Mouse (Mus musculus): ENCODE measurements around the gene Ppp1r14c.
"Not testable (repeated sequence)": the region's sequence is repeated elsewhere in the genome, so short reads cannot be mapped to it uniquely, and the experiment has no call there.

Gene Ppp1r14c

DNA sequence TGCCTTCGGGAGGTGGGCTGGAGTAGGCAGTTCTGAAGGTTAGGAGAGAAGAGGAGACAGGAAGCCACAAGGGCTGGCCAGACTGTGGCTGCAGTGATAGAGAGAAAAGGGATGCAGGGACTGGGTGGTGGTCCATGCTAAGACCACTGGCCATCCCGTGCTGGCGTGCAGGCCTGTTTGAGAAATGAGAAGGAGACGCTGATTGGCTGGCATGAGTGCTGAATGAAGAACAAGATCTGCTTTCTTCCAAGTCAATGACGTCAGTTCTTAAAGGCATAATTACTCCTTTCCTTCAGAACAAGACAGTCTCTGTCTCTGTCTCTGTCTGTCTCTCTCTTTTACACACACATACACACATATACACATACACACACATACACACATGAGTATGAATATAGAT, 36.4 kb downstream of the Ppp1r14c start:
- ATAC-seq (ENCODE audit: low TSS enrichment) = peak; percentile 53

GRCm38 (mm10) chr10:3403416-3404137, 37.7 kb downstream of the Ppp1r14c start:
- ATAC-seq (ENCODE audit: low TSS enrichment) = no peak

- no peak for ATAC-seq (ENCODE audit: low TSS enrichment)
Measured at GRCm38 (mm10) chr10:3404362-3404761, 38.5 kb downstream of the Ppp1r14c start.

- ATAC-seq (ENCODE audit: low TSS enrichment) = no peak
Measured at GRCm38 (mm10) chr10:3406280-3406679, 40.4 kb downstream of the Ppp1r14c start.

GRCm38 (mm10) chr10:3408036-3408661, 42.3 kb downstream of the Ppp1r14c start:
- ATAC-seq (ENCODE audit: low TSS enrichment) = no peak

- no peak for ATAC-seq (ENCODE audit: low TSS enrichment)
Measured at GRCm38 (mm10) chr10:3408699-3409098, 42.8 kb downstream of the Ppp1r14c start.

GRCm38 (mm10) chr10:3411222-3411621, 45.4 kb downstream of the Ppp1r14c start:
- ATAC-seq (ENCODE audit: low TSS enrichment) = no peak

DNA sequence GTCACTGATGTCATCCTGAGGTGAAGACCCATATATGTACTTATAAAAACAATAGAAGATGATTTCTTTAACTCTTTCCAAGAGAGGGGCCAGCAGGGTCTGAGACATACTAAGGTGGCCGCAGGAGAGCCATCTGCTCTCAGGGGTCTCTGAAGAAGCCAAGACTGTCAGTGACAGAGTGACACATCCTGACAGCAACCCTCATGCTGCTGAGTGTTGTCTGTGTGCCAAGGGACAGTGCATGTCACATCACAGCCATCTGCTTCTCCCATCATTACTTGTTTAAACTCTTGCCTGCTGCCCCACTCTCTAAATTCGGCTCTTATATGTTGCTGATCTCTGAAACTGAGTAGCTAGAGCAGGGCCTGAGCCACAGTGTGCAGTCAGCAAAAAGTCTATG, 45.8 kb downstream of the Ppp1r14c start:
- ATAC-seq (ENCODE audit: low TSS enrichment) = no peak

- no peak for ATAC-seq (ENCODE audit: low TSS enrichment)
Measured at GRCm38 (mm10) chr10:3414813-3415212, 49.0 kb downstream of the Ppp1r14c start.

- ATAC-seq (ENCODE audit: low TSS enrichment) = peak; percentile 57; the same call in 1 of the 2 replicates
Measured at GRCm38 (mm10) chr10:3416565-3416964, 50.7 kb downstream of the Ppp1r14c start.

DNA sequence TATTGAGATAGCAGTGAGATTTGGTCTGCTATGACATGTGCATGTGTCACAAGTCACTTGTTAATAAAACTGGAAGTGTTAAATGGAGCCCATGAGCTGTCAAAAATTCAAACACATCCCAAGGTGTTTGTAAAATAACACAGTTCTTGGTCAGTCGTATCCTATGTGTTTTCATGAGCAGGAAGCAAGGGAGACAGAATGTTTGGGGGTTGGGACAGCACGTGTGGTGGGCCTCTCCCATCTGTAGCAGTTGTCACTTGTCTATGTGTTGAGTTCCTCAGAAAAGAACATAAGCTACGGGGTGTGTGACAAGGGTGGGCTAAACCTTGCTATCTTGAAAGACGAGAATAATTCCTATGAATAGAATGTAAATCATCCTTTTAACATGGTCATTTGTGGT, 51.6 kb downstream of the Ppp1r14c start:
- ATAC-seq (ENCODE audit: low TSS enrichment) = no peak

GRCm38 (mm10) chr10:3424016-3424415, 58.2 kb downstream of the Ppp1r14c start:
- no peak for ATAC-seq (ENCODE audit: low TSS enrichment)

DNA sequence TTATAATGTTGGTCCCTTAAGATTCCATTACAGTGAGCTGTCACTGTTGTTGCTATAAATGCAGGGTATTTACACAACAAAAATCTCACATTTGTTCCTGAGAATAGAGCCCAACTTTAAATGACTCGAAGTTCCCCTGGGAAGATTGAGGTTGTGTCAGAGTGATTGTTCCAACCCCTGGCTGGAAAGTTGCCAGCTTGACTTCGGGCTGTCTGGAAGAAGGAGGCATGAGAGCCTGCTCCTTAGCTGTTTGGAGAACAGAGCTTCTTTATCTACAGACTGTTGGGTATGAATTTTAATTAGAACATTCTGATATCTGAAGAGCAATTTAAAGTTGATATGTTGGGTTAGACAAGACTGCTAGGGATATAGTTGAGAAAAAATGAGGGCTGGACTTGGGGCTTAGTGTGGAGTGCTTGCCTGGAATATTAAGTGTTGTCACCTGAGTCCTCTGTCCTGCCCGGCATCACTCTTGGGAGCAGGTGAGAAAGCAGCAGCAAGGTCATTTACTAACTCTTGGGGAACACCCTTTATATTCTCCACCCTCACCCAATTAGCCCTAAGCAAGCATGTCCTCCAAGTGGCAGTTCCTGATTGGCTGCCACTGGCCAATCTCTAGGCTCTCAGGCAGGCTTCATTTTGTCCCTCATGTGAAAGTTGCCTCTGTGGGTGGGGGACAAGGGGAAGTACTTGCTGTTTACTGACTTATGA, 62.0 kb downstream of the Ppp1r14c start:
- ATAC-seq (ENCODE audit: low TSS enrichment) = no peak

DNA sequence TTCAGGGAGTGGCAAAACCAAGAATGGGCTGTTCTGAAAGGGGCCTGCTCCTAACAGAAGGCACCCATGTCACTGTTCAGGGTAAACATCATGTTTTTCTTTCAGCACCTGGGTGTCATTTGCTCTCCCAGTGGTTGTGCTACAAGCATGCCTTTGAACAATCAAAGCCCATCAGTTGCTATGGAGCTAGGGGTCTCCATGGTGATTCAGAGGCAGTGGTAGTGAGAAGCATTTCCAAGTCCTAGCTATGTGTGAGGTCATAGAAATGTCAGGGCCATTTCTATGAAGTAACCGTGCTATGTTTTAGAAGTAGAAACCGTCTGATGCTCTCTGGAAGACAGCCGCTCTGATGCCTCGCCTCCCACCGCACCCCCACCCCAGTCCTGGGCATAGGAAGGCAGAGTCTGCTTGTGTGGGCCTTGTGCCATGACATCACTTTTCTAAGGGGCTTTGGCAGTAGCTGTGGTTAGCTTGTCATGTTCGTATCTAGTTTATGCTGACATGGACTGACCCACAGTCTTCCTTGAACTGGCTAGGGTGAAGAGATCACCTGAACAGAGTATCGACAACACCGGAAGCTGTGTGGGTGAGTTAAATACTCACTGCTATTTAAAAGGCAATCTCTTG, 69.1 kb downstream of the Ppp1r14c start:
- ATAC-seq (ENCODE audit: low TSS enrichment) = no peak

GRCm38 (mm10) chr10:3440722-3441471, 75.0 kb downstream of the Ppp1r14c start:
- ATAC-seq (ENCODE audit: low TSS enrichment) = peak; percentile 69

DNA sequence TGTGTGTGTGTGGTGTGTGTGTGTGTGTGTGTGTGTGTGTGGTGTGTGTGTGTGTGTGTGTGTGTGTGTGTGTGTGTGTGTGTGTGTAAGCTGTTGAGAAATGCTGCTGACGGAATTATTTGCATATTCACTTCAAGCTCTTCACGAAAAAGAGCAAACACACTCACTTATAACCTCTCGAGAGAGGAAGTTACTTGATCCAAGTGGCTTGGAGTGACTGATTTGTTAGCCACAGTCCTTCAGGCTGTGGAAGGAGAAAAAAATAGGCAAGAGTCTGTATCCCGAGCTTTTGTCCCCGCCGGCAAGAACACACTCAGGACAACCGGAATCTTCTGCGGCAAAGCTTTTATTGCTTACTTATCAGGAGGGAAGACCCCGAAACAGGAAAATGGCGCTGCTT, 80.9 kb downstream of the Ppp1r14c start:
- not testable (repeated sequence) for ATAC-seq (ENCODE audit: low TSS enrichment)

DNA sequence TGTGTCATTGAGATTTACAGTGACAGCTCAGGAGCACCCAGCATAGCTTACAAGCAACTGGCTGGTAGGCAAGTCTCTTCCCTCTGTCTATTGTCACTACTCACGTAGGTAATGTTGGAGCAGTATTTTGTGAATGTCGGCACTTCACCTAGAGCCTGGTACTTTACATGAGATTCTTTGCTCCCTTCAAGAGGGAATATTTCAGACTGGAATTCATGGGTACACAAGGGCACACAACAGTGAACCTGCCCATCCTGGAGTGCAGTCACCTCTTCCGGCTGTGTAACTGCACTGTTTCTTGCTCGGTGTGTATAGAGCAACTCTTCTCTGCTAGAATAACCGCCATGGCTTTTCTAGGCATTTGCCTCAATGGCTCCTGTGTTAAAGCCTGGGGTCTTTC, 82.8 kb downstream of the Ppp1r14c start:
- ATAC-seq (ENCODE audit: low TSS enrichment) = no peak

DNA sequence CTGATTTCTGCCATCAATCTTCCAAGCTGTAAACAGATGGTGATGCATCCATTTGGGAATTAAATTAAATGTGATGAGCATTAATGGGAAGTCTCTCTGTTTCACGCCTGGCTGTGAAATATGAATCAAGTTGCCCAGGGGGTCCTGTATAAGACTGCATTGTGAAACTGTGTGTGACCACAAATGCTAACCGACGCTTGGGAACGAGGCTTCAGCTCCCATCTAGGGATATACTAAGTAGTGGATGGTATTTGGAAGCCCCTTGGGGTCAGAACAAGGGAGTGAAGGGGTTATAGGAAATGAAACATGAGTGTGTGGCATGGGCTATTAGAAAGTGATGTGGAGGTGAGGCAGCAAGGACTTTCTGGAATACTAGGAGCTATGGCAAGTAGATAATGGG, 86.1 kb downstream of the Ppp1r14c start:
- no peak for ATAC-seq (ENCODE audit: low TSS enrichment)

DNA sequence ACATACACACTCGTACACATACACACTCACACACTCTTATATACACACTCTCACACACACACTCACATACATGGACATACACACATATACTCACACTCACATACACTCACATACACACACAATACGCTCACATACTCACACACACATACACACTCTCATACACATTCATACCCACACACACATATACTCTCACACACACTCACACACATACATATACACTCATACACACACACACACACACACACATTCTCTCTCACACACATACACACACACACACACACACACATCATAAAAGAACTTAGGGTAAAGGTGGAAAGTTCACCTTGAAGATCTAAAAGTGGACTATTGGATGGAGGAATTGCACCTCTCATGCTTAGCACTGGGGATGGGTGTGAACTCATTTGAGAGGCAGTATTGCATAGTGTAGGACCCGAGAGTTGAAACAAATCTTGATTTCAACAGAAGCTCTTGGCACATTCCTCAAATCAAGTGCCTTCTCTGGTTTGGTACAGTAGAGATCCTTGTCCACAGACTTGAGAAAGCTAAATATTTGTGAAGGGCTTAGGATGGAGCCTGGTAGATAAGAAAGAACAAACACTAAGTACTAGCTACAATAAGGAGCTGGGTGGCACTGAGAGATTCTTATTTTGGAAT, 87.1 kb downstream of the Ppp1r14c start:
- ATAC-seq (ENCODE audit: low TSS enrichment) = no peak

GRCm38 (mm10) chr10:3458686-3459085, 92.8 kb downstream of the Ppp1r14c start:
- no peak for ATAC-seq (ENCODE audit: low TSS enrichment)

- ATAC-seq (ENCODE audit: low TSS enrichment) = no peak
Measured at GRCm38 (mm10) chr10:3460841-3461240, 95.0 kb downstream of the Ppp1r14c start.
